Mouse (Mus musculus): ENCODE data around the gene 2310039H08Rik.

- TF ChIP-seq CTCF (IDR thresholded peaks at IDR 0.05), result no peak
- no peak for TF ChIP-seq POLR2A (IDR thresholded peaks at IDR 0.05; ENCODE audit: insufficient read depth, low read depth, low read length)
- TF ChIP-seq EP300 (IDR thresholded peaks at IDR 0.05; ENCODE audit: insufficient read depth, low read depth, low read length), result no peak
Observed at GRCm38 (mm10) chr17:46734055-46734454, 38.4 kb upstream of the 2310039H08Rik start.

Measured in heart, adult 2 months (tissue).